Mouse (Mus musculus) stomach, embryonic 16.5 days (tissue): ENCODE data around the gene Mdm4. TPM values are rescaled to one million over a fixed set of nuclear protein-coding genes. Genes with fewer than 3 reads are reported as not detected.
A peak's percentile ranks its signal among the peaks of the same experiment; 100 is the strongest.

ENCODE experiments used
- ATAC-seq: fragments of 200-750 bp; cut with Nextera tagmentation; 2 replicates; pipeline ENCODE4 v1.8.0; 2017; ENCODE audit warnings: moderate number of reproducible peaks, moderate TSS enrichment; ENCODE audit not compliant: insufficient read depth, low FRiP score
- H3K27ac ChIP-seq: fragments of 300-500 bp; sonication (generic); 2 replicates; pipeline ENCODE4 v1.5.1; 2014; ENCODE audit warnings: low read length
- H3K27me3 ChIP-seq: fragments of 300-500 bp; sonication (generic); 2 replicates; pipeline ENCODE4 v1.6.1; 2014; ENCODE audit warnings: low read length, control low read depth, mixed read lengths; ENCODE audit not compliant: control insufficient read depth, insufficient read depth
- H3K36me3 ChIP-seq: fragments of 300-500 bp; sonication (generic); 2 replicates; pipeline ENCODE4 v1.6.1; 2014; ENCODE audit warnings: low read length; ENCODE audit not compliant: control insufficient read depth, insufficient read depth
- H3K4me1 ChIP-seq: fragments of 300-500 bp; sonication (generic); 2 replicates; pipeline ENCODE4 v1.6.1; 2014; ENCODE audit warnings: low read length, control low read depth, mixed read lengths; ENCODE audit not compliant: control insufficient read depth, insufficient read depth
- H3K4me2 ChIP-seq: fragments of 300-500 bp; sonication (generic); 2 replicates; pipeline ENCODE4 v1.6.1; 2014; ENCODE audit warnings: low read depth, low read length, mixed read lengths
- H3K4me3 ChIP-seq: fragments of 300-500 bp; sonication (generic); replicated peaks from 2 replicates; pipeline ENCODE4 v1.5.1; 2014; ENCODE audit warnings: mild to moderate bottlenecking, low read length
- H3K9ac ChIP-seq: fragments of 300-500 bp; sonication (generic); 2 replicates; pipeline ENCODE4 v1.6.1; 2014; ENCODE audit warnings: low read length
- H3K9me3 ChIP-seq: fragments of 300-500 bp; sonication (generic); replicated peaks from 2 replicates; pipeline ENCODE4 v1.6.1; 2016; ENCODE audit warnings: low read length, control low read depth; ENCODE audit not compliant: control insufficient read depth
- WGBS: fragments of 180-500 bp; shearing (Covaris S2); extraction: QIAGEN DNeasy Blood & Tissue Kit; methylation state at CpG from one replicate; pipeline ENCODE4 v1.1.7; 2014; 5-methylcytosine and 5-hydroxymethylcytosine counted together
- polyA plus RNA-seq: library from polyadenylated mRNA; unstranded; fragments of >200 nt; fragmentation: Nextera tagmentation; extraction: Ambion mirVana; gene quantifications from 2 replicates; pipeline ENCODE4 v1.2.1, GENCODE M21; 2015

Gene Mdm4
- polyA plus RNA-seq, 1 experiment from 2014 or later: 33.7 TPM

DNA sequence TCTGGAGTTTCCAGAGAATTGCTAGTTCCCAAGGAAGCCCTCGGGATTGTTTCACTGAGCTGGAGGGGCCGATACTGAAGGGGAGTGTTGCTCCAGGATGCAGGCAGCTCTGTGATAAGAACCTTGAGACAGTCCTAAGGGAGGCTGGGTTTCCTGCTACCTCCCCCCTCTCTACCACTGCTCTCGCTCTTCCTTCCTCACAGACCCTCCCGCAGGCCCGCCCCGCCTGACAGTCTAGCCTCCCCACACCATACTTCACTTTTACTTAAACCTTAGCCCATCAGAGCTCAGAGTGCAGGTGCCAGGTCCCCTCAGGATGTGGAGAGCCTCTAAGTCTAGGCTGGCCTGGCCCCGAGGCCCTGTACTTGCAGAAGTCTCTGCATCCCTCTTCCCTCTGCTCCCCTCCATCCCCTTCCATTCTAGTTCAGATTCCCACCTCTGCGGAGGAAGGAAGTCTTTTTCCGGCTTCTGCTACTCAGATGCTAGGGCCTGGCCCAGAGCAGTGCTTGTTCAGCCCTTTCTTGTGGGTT, 43.0 kb upstream of the Mdm4 start:
- Histone ChIP-seq H3K27ac (peak overlapping the region; percentile 28), H3K9me3 (no peaks in the 10 kb centered on the region), H3K4me1 (peaks cover 47% of the 10 kb centered on the region), H3K27me3 (no peaks in the 10 kb centered on the region), H3K4me3 (no peak overlapping the region), H3K36me3 (no peaks in the 10 kb centered on the region), H3K9ac (no peak overlapping the region), H3K4me2 (no peak overlapping the region)
- ATAC-seq: no peak
- WGBS: 56% methylated on average over 9 of the region's 9 CpGs

DNA sequence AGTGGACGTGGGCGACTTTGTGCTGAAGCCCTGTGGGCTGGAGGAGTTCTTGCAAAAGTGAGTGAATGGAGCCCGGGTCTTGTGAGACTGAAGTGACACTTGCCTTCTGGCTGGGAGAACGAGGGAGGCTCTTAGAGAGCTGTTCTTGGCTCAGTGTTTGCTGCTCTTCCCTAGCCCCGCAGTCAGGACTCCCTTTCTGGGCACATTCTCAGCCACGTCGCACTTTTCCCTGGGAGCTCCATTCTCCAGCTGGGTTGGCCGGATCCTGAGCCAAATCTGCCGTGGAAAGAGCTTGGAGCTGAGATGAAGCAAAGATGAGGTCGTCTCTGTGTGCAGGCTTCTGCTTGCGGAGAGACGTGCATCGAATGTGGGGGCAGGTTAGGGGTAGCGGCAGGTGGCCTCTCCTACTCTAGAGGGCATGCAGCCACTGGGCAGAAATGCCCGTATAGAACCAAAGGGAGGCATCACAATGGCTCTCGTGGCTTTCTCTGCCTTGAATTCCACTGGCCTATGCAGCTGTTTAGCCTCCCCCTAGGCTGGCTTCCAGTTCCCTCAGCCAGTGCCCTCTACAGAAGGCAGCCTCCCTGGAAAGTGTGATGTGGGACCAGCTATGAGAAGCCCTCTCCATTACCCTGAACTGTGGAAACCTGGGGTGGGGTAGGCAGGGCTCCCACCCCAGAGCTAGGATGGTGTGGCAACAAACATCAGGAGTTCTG, 41.5 kb upstream of the Mdm4 start:
- no peak overlapping the region for H3K4me2 ChIP-seq
- H3K27ac ChIP-seq: peak overlapping the region; percentile 68
- WGBS: 65% methylated on average over 16 of the region's 16 CpGs
- peaks cover 41% of the 10 kb centered on the region for H3K4me1 ChIP-seq
- H3K9ac ChIP-seq: no peak overlapping the region
- H3K27me3 ChIP-seq: no peaks in the 10 kb centered on the region
- no peak for ATAC-seq
- H3K4me3 ChIP-seq: no peak overlapping the region
- H3K36me3 ChIP-seq: no peaks in the 10 kb centered on the region
- no peaks in the 10 kb centered on the region for H3K9me3 ChIP-seq

DNA sequence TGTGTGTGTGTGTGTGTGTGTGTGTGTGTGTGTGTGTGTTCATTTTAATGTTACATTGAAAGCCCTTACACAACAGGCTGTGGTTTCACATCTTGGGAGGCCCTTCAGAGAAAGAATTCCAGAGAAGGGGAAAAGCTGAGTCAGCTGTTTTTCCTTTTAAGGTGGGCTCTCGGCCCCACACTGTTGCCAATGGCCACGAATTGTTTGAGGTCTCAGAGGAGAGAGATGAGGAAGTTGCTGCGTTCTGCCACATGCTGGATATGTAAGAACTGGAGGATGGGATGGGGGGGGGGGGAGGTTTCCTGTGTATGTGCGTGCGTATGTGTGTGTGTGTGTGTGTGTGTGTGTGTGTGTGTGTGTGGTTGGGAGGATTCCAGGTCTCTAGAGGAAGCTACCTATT, 39.8 kb upstream of the Mdm4 start:
- H3K4me1 ChIP-seq: peaks cover 34% of the 10 kb centered on the region
- H3K9ac ChIP-seq: 0 out of 2 replicates have a peak overlapping the region, but pooled peaks have one; percentile 9
- ATAC-seq: peak; percentile 49; the same call in 1 of the 2 replicates
- H3K27ac ChIP-seq: peak overlapping the region; percentile 84
- H3K4me3 ChIP-seq: no peak overlapping the region
- 36% methylated on average over 5 of the region's 5 CpGs for WGBS
- H3K4me2 ChIP-seq: no peak overlapping the region
- no peaks in the 10 kb centered on the region for H3K36me3 ChIP-seq
- H3K27me3 ChIP-seq: no peaks in the 10 kb centered on the region
- no peaks in the 10 kb centered on the region for H3K9me3 ChIP-seq

DNA sequence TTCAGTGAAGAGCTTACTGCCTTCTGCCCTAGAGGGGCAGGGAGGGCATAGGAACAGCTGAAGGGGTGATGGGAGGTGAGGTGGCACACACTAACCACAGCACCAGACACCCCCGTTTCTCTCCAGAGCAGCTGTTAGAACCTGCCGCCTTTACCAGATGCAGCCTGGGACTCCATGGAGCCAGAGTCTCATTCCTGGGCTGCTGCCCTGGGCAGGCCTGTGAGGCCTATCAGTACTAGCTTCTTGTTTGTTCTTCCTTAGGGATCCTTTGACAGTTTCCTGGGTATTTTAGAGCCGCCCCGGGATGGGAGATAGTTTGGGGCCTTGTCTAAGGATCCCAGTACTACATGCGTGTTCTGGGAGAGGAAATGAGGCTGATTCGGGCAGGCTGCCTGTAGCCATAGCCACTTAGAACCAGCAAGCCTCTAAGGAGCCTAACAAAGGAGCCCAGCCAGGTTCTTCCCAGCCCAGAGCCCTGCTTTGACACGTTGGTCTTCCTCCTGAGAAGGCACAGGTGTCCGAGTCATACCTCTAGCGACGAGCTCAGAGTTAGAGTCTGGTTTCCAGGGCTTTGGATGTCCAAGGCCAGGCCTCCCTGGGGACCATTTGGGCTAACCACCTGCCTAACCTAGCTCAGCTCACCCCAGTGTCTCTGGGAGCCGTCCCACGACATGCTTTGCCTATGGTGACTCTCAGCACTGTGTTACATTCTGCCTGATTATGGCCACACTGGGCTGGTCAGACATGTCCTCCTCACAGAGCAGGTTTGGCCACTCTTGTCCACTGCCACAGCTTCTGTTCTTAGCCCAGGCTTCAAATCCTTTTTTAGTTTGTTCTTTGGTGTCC, 39.1 kb upstream of the Mdm4 start:
- H3K4me2 ChIP-seq: no peak overlapping the region; the same call in 1 of the 2 replicates
- peaks cover 34% of the 10 kb centered on the region for H3K4me1 ChIP-seq
- no peaks in the 10 kb centered on the region for H3K27me3 ChIP-seq
- no peak overlapping the region for H3K4me3 ChIP-seq
- peak overlapping the region; percentile 9 for H3K9ac ChIP-seq
- H3K9me3 ChIP-seq: no peaks in the 10 kb centered on the region
- H3K27ac ChIP-seq: peak overlapping the region; percentile 84
- WGBS: 60% methylated on average over 12 of the region's 12 CpGs
- ATAC-seq: peak; percentile 30; the same call in 1 of the 2 replicates
- no peaks in the 10 kb centered on the region for H3K36me3 ChIP-seq

DNA sequence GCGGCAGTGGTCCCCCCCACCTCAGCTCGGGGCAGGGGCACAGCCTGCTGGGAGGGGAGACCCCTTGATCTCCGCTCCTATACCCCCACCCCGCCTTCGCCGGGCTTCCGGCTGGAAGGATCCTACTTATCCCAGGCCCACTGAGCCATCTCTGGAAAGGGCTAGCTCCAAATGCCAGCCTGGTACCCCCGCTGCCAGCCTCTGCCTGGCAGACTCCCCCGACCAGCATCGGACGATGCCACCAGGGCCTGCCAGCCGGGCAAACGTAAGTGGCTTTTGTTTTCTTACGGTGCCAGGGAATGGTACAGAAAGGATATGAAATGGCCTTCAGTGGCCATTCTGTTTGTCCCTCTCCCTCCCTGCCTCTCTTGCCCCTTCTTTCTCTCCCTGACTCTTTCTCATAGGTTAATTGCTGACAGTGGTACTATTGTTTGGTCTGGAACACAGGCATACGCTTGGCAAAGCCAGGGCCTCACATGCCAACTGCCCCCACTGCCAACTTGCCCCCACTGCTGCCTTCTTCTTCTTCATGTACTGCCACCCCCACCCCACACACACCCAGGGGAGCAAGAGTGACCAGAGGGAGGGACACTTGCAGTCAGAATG, 38.4 kb upstream of the Mdm4 start:
- 83% methylated on average over 15 of the region's 15 CpGs for WGBS
- Histone ChIP-seq H3K27ac (peak overlapping the region; percentile 84), H3K27me3 (no peaks in the 10 kb centered on the region), H3K36me3 (no peaks in the 10 kb centered on the region), H3K9me3 (no peaks in the 10 kb centered on the region), H3K4me2 (no peak overlapping the region), H3K4me3 (no peak overlapping the region), H3K9ac (peak overlapping the region; percentile 9), H3K4me1 (peaks cover 34% of the 10 kb centered on the region)
- no peak for ATAC-seq

DNA sequence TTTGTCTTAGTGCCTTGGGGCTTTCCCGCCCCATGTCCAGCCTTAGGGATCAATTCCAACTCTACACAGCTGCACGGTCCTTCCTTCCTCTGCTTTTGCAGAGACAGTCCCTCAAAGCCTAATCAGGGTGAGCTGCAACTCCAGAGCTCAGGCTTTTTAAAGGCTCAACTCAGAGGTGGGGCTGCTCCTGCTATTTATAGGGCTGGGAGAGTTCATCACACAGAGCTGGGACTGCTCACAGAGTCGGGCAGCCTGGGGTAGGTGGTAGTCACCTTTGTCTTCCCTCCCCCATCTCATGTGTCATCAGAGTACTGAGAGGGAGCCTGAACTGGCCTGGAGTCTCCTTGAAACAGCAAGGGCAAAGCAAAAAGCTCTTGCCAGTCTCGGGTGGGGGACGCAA, 37.9 kb upstream of the Mdm4 start:
- Histone ChIP-seq H3K4me2 (no peak overlapping the region), H3K4me3 (no peak overlapping the region), H3K27me3 (no peaks in the 10 kb centered on the region), H3K4me1 (peaks cover 34% of the 10 kb centered on the region), H3K9me3 (no peaks in the 10 kb centered on the region), H3K27ac (peak overlapping the region; percentile 84), H3K9ac (peak overlapping the region; percentile 9; the same call in 1 of the 2 replicates), H3K36me3 (no peaks in the 10 kb centered on the region)
- no peak; the same call in 1 of the 2 replicates for ATAC-seq
- WGBS: 50% methylated on average over 5 of the region's 5 CpGs

DNA sequence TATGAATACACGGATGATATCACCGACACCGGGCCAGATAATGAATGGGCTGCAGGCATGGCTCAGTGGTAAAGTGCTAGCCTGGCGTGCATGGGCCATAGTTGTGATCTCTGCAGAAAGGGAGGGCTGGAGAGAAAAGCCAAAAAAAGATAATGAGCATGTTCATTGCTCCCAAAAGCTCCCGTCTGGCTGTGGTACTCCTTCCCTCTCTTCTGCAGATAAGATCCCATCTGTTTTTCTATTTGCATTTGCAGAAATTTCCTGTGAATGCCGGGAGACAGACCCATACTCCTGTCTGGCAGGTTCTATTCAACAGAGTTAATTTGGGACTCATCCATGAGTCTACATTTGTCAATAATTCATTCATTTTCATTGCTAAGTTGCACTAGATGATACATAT, 32.8 kb upstream of the Mdm4 start:
- Histone ChIP-seq H3K27me3 (no peaks in the 10 kb centered on the region), H3K27ac (no peak overlapping the region), H3K4me2 (no peak overlapping the region), H3K9me3 (no peaks in the 10 kb centered on the region), H3K36me3 (no peaks in the 10 kb centered on the region), H3K9ac (no peak overlapping the region), H3K4me1 (peaks cover 11% of the 10 kb centered on the region), H3K4me3 (no peak overlapping the region)
- ATAC-seq: no peak
- 86% methylated on average over 6 of the region's 6 CpGs for WGBS

DNA sequence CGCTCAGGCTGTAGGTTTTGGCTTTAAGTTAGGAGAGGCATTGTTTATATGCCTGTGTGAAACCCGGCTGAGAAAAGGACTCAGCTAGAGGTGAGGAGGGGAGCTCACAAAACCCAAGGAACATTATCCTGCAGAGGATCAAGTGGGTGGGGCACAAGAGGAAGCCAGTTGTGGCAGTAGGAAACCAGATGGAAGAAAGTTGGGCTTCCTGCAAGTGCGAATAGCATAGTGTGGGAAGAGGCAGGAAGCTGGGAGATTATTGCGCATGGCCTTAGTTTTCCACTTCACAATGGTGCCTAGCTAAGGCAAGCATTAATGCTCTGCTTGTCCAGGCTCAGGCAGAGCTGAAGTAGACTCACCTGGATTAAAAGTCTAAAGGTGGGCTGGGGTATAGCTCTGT, 30.3 kb upstream of the Mdm4 start:
- Histone ChIP-seq H3K4me3 (no peak overlapping the region), H3K36me3 (no peaks in the 10 kb centered on the region), H3K4me1 (peaks cover 26% of the 10 kb centered on the region), H3K27me3 (no peaks in the 10 kb centered on the region), H3K9ac (no peak overlapping the region), H3K27ac (no peak overlapping the region), H3K4me2 (no peak overlapping the region), H3K9me3 (no peaks in the 10 kb centered on the region)
- no peak for ATAC-seq
- 59% methylated on average over 4 of the region's 4 CpGs for WGBS
